Mouse (Mus musculus): ENCODE results near the gene Zfp352. TPM values are rescaled to one million over a fixed set of nuclear protein-coding genes. Genes with fewer than 3 reads are reported as not detected.
"Not testable (repeated sequence)": the region's sequence is repeated elsewhere in the genome, so short reads cannot be mapped to it uniquely, and the experiment has no call there.

The Zfp352 gene
- polyA plus RNA-seq (2012; rRNA removed), result not detected in 2 replicates

GRCm38 (mm10) chr4:90218520-90218919, at the start of gene Zfp352:
Gene Zfp352, plus strand, starts transcription at chr4:90218820.
- no peak for DNase-seq (ENCODE audit: extremely low spot score in 1 of 2, low spot score in 1 of 2)

DNA sequence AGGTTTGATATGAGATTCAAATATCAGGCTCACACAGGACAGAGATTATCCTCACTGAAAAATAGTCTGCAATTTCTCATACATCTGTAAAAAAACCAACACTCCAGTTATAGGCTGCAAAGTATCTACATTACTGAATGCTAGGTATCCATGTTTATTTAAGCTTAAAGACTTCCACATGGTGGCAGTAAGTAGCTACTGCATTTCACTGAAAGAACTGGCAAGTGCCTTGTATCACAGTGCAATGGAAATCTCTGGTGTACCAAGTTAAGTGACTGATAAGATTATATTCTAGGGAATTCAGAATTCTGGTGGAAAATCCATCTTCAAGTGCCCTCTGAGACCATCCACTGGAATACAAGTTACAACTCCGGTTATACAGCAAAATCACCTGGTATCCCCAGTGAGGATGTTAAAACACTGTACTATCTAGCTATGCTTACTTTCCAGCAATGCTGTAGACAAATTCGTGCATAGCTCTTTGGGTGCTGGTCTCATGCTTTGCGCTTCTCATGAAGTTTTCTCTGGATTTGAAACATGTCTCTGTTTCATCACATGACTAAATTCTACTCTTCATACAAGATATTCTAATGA, 47.6 kb upstream of the Zfp352 start:
- peak in 1 of 2 experiments; percentile 67 for DNase-seq (ENCODE audit: extremely low spot score in 1 of 2, low spot score in 1 of 2)

DNA sequence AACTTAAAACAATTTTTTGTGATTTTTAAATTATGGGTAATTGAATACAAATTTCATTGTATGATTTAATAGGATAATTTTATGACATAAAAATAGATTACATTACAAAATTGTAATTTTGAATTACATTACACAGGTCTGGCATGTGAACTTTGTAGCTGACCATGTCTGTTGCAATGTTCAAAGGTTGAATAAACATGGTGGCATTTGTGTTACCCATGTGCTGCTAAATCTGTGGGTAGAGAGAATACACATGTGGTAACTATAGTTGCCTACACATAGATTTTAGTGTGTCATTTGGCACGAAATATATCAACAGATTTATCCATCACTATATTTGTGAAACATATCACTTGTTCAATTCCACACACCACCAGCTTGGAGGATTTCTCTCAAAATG, 44.6 kb upstream of the Zfp352 start:
- no peak for DNase-seq (ENCODE audit: extremely low spot score in 1 of 2, low spot score in 1 of 2)

DNA sequence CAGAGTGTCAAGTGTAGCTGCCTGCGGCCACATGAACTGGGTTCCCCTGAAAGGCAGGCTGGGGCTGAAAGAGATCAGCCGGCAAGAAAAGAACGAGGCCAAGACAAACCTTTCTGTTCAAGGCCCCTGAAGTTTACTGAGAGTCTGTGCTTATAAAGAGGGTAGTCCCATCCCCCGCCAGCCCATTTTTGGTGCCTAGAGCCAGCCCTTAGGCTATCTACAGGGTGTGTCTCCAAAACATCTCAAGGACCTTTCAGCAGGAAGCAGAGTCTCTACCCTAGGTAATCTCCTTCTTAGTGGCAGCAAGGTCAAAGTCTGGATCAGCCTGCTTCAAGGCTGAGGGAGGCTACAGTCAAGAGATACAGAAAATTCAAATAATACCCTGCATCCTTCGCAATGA, 15.2 kb upstream of the Zfp352 start:
- no peak for DNase-seq (ENCODE audit: extremely low spot score in 1 of 2, low spot score in 1 of 2)

GRCm38 (mm10) chr4:90211475-90211874, 7.1 kb upstream of the Zfp352 start:
- DNase-seq (ENCODE audit: extremely low spot score in 1 of 2, low spot score in 1 of 2), result no peak

DNA sequence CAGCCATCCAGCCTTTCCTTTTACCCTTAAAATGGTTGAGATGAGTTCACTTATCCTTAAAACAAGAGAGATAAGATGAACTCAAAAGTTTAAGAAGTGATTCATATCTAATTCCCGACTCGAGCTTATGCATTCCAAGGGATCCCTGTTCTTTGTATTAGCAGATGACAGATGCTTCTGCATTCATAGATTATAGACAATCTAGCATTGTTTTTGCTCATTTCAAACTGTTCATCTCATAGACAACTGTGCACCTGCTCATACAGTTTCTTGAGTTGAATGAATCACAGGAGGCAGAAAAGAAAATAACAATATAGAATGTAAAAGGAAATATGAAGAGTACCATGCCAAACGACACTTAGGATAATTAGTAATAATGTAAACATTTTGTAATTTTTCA, 6.5 kb upstream of the Zfp352 start:
- no peak for DNase-seq (ENCODE audit: extremely low spot score in 1 of 2, low spot score in 1 of 2)

DNA sequence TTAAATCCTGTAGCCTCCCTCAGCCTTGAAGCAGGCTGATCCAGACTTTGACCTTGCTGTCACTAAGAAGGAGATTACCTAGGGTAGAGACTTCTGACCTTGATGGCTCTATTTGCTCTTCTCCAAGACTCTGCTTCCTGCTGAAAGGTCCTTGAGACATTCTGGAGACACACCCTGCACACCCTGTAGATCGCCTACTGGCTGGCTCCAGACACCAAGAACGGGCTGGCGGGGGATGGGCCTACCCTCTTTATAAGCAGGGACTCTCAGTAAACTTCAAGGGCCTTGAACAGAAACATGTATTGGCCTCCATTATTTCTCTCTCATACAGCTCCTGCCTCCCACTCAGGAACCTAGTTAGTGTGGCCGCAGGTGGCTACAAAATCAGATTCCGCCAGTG, 17.0 kb downstream of the Zfp352 start:
- not testable (repeated sequence) for DNase-seq (ENCODE audit: extremely low spot score in 1 of 2, low spot score in 1 of 2)

- no peak for DNase-seq (ENCODE audit: extremely low spot score in 1 of 2, low spot score in 1 of 2)
Observed at GRCm38 (mm10) chr4:90269781-90270180, 51.2 kb downstream of the Zfp352 start.

Data from frontal cortex, adult 2 months (tissue).